ENCODE assay signal across 8 mouse cellular contexts in the genomic region with DNA sequence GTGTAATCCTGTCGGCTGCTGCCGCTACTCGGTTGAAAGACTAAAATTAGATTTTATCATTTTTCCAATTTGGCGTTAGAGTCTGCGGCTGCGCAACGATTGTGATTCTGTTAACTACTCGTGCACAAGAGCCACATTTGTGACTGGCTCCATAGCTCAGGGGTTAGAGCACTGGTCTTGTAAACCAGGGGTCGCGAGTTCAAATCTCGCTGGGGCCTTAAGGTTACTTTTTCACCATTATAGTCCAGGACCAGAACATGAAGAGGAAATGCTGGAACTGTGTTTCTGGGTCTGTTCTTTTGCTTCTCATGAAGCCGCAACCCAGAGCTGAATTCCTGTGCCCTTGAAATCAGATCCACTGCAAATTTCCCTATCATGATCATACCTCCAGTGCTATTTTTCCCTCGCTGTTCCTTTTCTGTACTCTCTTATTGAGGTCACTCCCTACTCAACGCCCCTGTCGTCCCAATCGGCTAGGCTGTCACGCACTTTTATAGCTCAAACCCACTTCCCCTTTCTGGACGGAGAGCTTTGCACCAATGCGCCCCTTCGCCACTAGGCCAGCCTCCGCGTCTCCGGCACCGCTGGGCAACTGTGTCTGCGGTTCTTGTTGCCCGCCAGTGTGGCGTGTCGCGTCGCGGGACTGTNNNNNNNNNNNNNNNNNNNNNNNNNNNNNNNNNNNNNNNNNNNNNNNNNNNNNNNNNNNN. TPM values are rescaled to one million over a fixed set of nuclear protein-coding genes. Genes with fewer than 3 reads are reported as not detected.
A peak's percentile ranks its signal among the peaks of the same experiment; 100 is the strongest.
DNase-seq lines count a peak whose midpoint lies in the region; ATAC-seq lines count a peak whose summit lies in the region.

No protein-coding gene starts in this region.

- peak; percentile 61 for ATAC-seq in common myeloid progenitor, adult 5-6 weeks (replicated peaks; ENCODE audit: low read depth, poor library complexity, severe bottlenecking)

- peaks cover 8% of the 10 kb centered on the region for H3K36me3 ChIP-seq in megakaryocyte, embryonic 14.5 days (replicated peaks; ENCODE audit: low read length)

- H3K4me3 ChIP-seq in megakaryocyte, embryonic 14.5 days (replicated peaks): peak overlapping the region; percentile 95

- peaks cover 6% of the 10 kb centered on the region for H3K27me3 ChIP-seq in megakaryocyte, embryonic 14.5 days (replicated peaks)

- DNase-seq in adipocyte (ENCODE audit: low spot score): peak; percentile 85
- DNase-seq in gastrocnemius, adult 8-10 months (ENCODE audit: low spot score in 2 of 2): peak; percentile 81
- DNase-seq in induced T-regulatory cell, adult 2 months (ENCODE audit: low read depth): peak; percentile 91
- DNase-seq in left cerebral cortex, adult 9 months (ENCODE audit: low spot score in 2 of 2): peak; percentile 78 to 96
- DNase-seq in right cerebral cortex, postnatal 10 days (ENCODE audit: low spot score in 2 of 2): peak; percentile 88 to 90
- peak; percentile 88 to 90 for DNase-seq in urinary bladder, postnatal 36 days (ENCODE audit: low spot score in 2 of 2)

- H3K9me3 ChIP-seq in megakaryocyte, embryonic 14.5 days: peaks cover 8% of the 10 kb centered on the region

- peaks cover 56% of the 10 kb centered on the region for H3K4me1 ChIP-seq in megakaryocyte, embryonic 14.5 days

RNA-seq across cellular contexts. Expression of gene Irgm1, which starts 17.9 kb away (rescaled TPM):
- 49.1 and 58.2 TPM in 2 replicates for total RNA-seq in common myeloid progenitor, adult 5-6 weeks (2017)
- total RNA-seq in gastrocnemius, adult 8-10 months (2022): 10 to 100 TPM; 12.0 to 13.7 (median 12.9) TPM
- 5.0 TPM in 1 of 2 replicates, not detected in the other for polyA plus RNA-seq in megakaryocyte, embryonic 14.5 days (2012; ENCODE audit: insufficient read depth, low replicate concordance)

RNA-seq across cellular contexts. Expression of gene Gm12184, which starts 27.2 kb away (rescaled TPM):
- 48.6 and 64.4 TPM in 2 replicates for total RNA-seq in common myeloid progenitor, adult 5-6 weeks (2017)
- total RNA-seq in gastrocnemius, adult 8-10 months (2022): 1 to 10 TPM; 1.4 to 3.1 (median 1.8) TPM
- 18.6 and 145 TPM in 2 replicates for polyA plus RNA-seq in megakaryocyte, embryonic 14.5 days (2012; ENCODE audit: insufficient read depth, low replicate concordance)

RNA-seq across cellular contexts. Expression of gene Trim7, which starts 27.7 kb away (rescaled TPM):
- total RNA-seq in common myeloid progenitor, adult 5-6 weeks (2017): 0.19 and 0.78 TPM in 2 replicates
- total RNA-seq in gastrocnemius, adult 8-10 months (2022): 10 to 100 TPM; 25.5 to 30.8 (median 29.7) TPM
- 1.6 and 5.7 TPM in 2 replicates for polyA plus RNA-seq in megakaryocyte, embryonic 14.5 days (2012; ENCODE audit: insufficient read depth, low replicate concordance)

RNA-seq across cellular contexts. Expression of gene Trim41, which starts 36.5 kb away (rescaled TPM):
- total RNA-seq in common myeloid progenitor, adult 5-6 weeks (2017): 50.2 and 70.9 TPM in 2 replicates
- 10 to 100 TPM; 13.7 to 25.0 (median 20.8) TPM for total RNA-seq in gastrocnemius, adult 8-10 months (2022)
- polyA plus RNA-seq in megakaryocyte, embryonic 14.5 days (2012; ENCODE audit: insufficient read depth, low replicate concordance): 18.6 and 56.2 TPM in 2 replicates

RNA-seq across cellular contexts. Expression of gene Gm5431, which starts 48.4 kb away (rescaled TPM):
- total RNA-seq in common myeloid progenitor, adult 5-6 weeks (2017): 0.59 and 1.5 TPM in 2 replicates
- under 1 TPM in 3 of 4 experiments, not detected in 1; 0.13 to 0.21 (median 0.17) TPM for total RNA-seq in gastrocnemius, adult 8-10 months (2022)
- 0.45 TPM in 1 of 2 replicates, not detected in the other for polyA plus RNA-seq in megakaryocyte, embryonic 14.5 days (2012; ENCODE audit: insufficient read depth, low replicate concordance)

Comparison
In these comparisons a context has a peak if more than half of its experiments do, and no peak if none do; other contexts are left out.
1. Peak in every context shown above with its lines: DNase-seq, ATAC-seq and H3K4me3 ChIP-seq.
2. RNA of gene Gm12184, which starts 27.2 kb away (total RNA-seq): 48.6 to 64.4 TPM in common myeloid progenitor, adult 5-6 weeks; 1.4 to 3.1 TPM in gastrocnemius, adult 8-10 months; every median in the first group is over 10 times any median in the second.
3. RNA of gene Trim7, which starts 27.7 kb away (total RNA-seq): 25.5 to 30.8 TPM in gastrocnemius, adult 8-10 months; 0.19 to 0.78 TPM in common myeloid progenitor, adult 5-6 weeks; every median in the first group is over 10 times any median in the second.